Mouse (Mus musculus): ENCODE measurements around the gene Ankrd9. TPM values are rescaled to one million over a fixed set of nuclear protein-coding genes. Genes with fewer than 3 reads are reported as not detected.
A peak's percentile ranks its signal among the peaks of the same experiment; 100 is the strongest.

Gene Ankrd9
- polyA plus RNA-seq, 1 experiment = 206 TPM

DNA sequence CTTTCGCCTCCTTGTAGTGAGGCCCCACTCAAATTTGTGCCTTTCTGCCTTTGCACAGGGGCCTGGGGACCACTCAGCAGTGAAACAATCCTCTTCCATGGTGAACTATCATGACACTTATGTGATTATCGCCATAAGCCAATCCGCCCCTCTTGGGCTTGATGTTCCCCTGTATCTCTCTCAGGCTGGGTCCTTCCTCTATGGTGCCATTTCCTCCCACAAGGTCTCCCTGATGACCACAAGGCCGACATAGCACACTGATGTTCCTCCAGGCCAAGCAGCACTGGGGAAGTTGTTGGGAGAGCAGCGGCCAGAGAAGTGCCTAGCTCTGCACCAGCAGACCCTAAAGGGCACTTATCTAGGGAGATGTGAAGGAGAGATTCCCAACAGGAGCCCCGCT, 4.1 kb downstream of the Ankrd9 start:
- 85% methylated on average over 6 of the region's 6 CpGs for WGBS
- Histone ChIP-seq H3K36me3 (ENCODE audit: control insufficient read depth, insufficient read depth, low read length) (peaks cover 35% of the 10 kb centered on the region), H3K4me1 (ENCODE audit: control insufficient read depth, insufficient read depth, insufficient read length, low read length) (peaks cover 15% of the 10 kb centered on the region), H3K27me3 (ENCODE audit: control insufficient read depth, insufficient read depth, low read length) (no peaks in the 10 kb centered on the region), H3K27ac (ENCODE audit: insufficient read depth, low read depth, low read length) (no peak overlapping the region), H3K4me3 (ENCODE audit: low read depth, low read length) (no peak overlapping the region)
- TF ChIP-seq POLR2A (IDR thresholded peaks at IDR 0.05; ENCODE audit: low read depth, low read length) (no peak), CTCF (IDR thresholded peaks at IDR 0.05; ENCODE audit: extremely low read depth, insufficient read length, insufficient replicate concordance, low read depth, low read length) (no peak)

DNA sequence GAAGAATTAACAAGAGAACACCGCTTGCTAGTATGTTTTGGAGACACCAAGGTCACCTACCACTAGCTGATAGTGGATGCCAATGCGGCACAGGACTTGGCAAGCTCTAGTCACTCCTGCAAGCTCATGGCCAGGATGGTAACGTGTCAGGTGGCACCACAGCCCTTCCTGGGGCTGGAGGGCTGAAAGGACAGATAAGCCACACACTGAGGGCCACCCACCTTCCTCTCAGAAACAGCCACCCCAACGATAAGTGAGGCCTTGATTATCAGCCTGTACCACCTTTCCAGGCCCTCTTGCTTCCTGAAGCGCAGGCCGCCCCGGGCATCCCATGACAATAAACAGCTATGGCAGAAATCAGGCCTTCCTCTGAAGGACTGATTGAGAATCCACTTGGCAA, 4.5 kb downstream of the Ankrd9 start:
- Histone ChIP-seq H3K27me3 (ENCODE audit: control insufficient read depth, insufficient read depth, low read length) (no peaks in the 10 kb centered on the region), H3K4me3 (ENCODE audit: low read depth, low read length) (no peak overlapping the region), H3K27ac (ENCODE audit: insufficient read depth, low read depth, low read length) (no peak overlapping the region), H3K36me3 (ENCODE audit: control insufficient read depth, insufficient read depth, low read length) (peaks cover 37% of the 10 kb centered on the region), H3K4me1 (ENCODE audit: control insufficient read depth, insufficient read depth, insufficient read length, low read length) (peaks cover 15% of the 10 kb centered on the region)
- no peak for TF ChIP-seq CTCF (IDR thresholded peaks at IDR 0.05; ENCODE audit: extremely low read depth, insufficient read length, insufficient replicate concordance, low read depth, low read length)
- 84% methylated on average over 7 of the region's 7 CpGs for WGBS

DNA sequence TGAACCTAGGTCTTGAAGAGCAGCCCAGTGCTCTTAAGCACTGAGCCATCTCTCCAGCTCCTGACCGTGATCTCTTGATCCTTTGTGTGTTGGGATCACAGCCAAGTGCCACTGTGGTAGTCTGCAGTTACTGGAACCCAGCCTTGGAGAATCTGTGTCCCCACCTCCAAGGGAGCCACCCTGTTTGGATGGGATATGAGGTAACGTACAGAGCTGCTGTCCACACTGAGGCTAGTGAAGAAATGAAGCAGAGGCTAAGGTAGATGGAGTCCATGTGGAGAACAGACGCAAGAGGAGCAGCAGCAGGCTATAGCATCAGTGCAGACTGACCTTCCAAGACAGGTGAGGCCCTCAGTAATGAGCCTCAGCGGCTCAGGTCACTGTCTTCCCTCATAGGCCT, 5.0 kb downstream of the Ankrd9 start:
- H3K4me1 ChIP-seq (ENCODE audit: control insufficient read depth, insufficient read depth, insufficient read length, low read length) = peaks cover 15% of the 10 kb centered on the region
- H3K27ac ChIP-seq (ENCODE audit: insufficient read depth, low read depth, low read length) = no peak overlapping the region
- H3K36me3 ChIP-seq (ENCODE audit: control insufficient read depth, insufficient read depth, low read length) = peaks cover 40% of the 10 kb centered on the region
- 75% methylated on average over 4 of the region's 4 CpGs for WGBS
- TF ChIP-seq CTCF (IDR thresholded peaks at IDR 0.05; ENCODE audit: extremely low read depth, insufficient read length, insufficient replicate concordance, low read depth, low read length) (no peak), POLR2A (IDR thresholded peaks at IDR 0.05; ENCODE audit: low read depth, low read length) (no peak)
- H3K4me3 ChIP-seq (ENCODE audit: low read depth, low read length) = no peak overlapping the region
- no peaks in the 10 kb centered on the region for H3K27me3 ChIP-seq (ENCODE audit: control insufficient read depth, insufficient read depth, low read length)

DNA sequence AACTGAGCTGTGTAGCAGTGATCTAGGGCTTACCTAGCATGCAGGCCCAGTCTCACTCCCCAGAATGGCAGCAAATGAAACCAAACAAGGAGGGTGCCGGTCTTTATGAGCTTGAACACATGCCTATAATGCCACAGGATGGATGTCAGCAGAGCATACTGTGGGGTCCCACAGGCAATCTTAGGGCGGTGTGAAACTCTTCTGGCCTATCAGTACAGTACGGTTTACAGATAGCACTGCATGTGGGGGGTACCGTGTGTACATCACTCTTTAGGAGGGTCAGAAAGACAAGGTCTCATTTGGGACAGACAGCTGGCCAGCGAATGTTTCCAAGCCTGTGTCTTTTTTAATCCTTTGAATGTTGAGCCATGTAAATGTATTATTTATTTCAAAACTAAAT, 6.9 kb downstream of the Ankrd9 start:
- 95% methylated on average over 5 of the region's 5 CpGs for WGBS

DNA sequence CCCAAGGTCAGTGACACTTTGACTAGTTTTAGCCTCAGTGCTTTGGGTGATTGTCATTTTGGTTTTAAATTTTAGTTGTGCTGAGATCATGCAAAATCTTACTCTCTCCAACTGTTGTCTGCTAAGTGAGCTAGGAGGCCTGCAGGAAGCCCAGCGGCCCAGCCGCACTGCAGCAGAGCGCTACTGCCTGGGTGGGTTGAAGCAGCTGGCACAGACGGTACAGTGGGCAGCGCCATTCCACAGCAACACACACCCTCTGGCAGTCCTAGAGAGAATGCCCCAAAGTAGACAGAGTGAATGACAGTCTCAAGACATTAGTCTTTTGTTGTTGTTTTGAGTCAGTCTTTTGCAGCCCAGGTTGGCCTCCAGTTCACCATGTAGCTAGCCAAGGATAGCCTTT, 8.4 kb downstream of the Ankrd9 start:
- WGBS = 95% methylated on average over 5 of the region's 5 CpGs
- no peak overlapping the region for H3K4me3 ChIP-seq (ENCODE audit: low read depth, low read length)
- TF ChIP-seq POLR2A (IDR thresholded peaks at IDR 0.05; ENCODE audit: low read depth, low read length) (no peak), CTCF (IDR thresholded peaks at IDR 0.05; ENCODE audit: extremely low read depth, insufficient read length, insufficient replicate concordance, low read depth, low read length) (no peak)
- H3K27ac ChIP-seq (ENCODE audit: insufficient read depth, low read depth, low read length) = no peak overlapping the region
- H3K4me1 ChIP-seq (ENCODE audit: control insufficient read depth, insufficient read depth, insufficient read length, low read length) = peaks cover 8% of the 10 kb centered on the region; the same call in 1 of the 2 replicates
- no peaks in the 10 kb centered on the region for H3K27me3 ChIP-seq (ENCODE audit: control insufficient read depth, insufficient read depth, low read length)
- peaks cover 19% of the 10 kb centered on the region for H3K36me3 ChIP-seq (ENCODE audit: control insufficient read depth, insufficient read depth, low read length)

More for the DNA sequence above, 6.9 kb downstream of the Ankrd9 start:
- TF ChIP-seq CTCF (IDR thresholded peaks at IDR 0.05; ENCODE audit: extremely low read depth, insufficient read length, insufficient replicate concordance, low read depth, low read length) (no peak), POLR2A (IDR thresholded peaks at IDR 0.05; ENCODE audit: low read depth, low read length) (no peak)
- Histone ChIP-seq H3K4me1 (ENCODE audit: control insufficient read depth, insufficient read depth, insufficient read length, low read length) (peaks cover 17% of the 10 kb centered on the region), H3K4me3 (ENCODE audit: low read depth, low read length) (no peak overlapping the region), H3K27me3 (ENCODE audit: control insufficient read depth, insufficient read depth, low read length) (no peaks in the 10 kb centered on the region), H3K36me3 (ENCODE audit: control insufficient read depth, insufficient read depth, low read length) (peaks cover 35% of the 10 kb centered on the region), H3K27ac (ENCODE audit: insufficient read depth, low read depth, low read length) (no peak overlapping the region)

DNA sequence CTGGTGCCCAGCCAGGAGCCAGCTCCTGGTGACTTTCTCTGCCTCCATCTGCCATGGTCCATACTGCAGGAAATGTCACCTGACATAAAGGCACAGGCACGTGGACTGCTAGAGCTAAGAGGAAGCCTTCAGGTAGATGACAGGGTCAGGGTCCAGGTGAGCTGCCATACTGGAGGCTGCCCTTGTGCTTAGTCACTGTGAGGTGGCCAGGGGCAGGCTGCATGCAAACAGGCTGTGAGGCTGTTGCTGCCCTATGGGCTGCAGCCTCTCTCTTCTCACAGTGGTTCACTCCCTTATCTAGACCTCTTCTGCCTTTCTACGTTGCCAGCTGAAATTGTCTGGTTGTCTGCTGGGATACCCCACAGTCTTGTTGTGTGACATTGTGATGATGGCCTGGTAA, 11.7 kb downstream of the Ankrd9 start:
- peaks cover 5% of the 10 kb centered on the region; the same call in 1 of the 2 replicates for H3K4me1 ChIP-seq (ENCODE audit: control insufficient read depth, insufficient read depth, insufficient read length, low read length)
- no peaks in the 10 kb centered on the region for H3K27me3 ChIP-seq (ENCODE audit: control insufficient read depth, insufficient read depth, low read length)
- 61% methylated on average over 2 of the region's 2 CpGs for WGBS
- H3K27ac ChIP-seq (ENCODE audit: insufficient read depth, low read depth, low read length) = peak overlapping the region; percentile 33; the same call in 1 of the 2 replicates
- peaks cover 10% of the 10 kb centered on the region for H3K36me3 ChIP-seq (ENCODE audit: control insufficient read depth, insufficient read depth, low read length)
- TF ChIP-seq CTCF (IDR thresholded peaks at IDR 0.05; ENCODE audit: extremely low read depth, insufficient read length, insufficient replicate concordance, low read depth, low read length) (no peak), POLR2A (IDR thresholded peaks at IDR 0.05; ENCODE audit: low read depth, low read length) (no peak)
- no peak overlapping the region for H3K4me3 ChIP-seq (ENCODE audit: low read depth, low read length)

DNA sequence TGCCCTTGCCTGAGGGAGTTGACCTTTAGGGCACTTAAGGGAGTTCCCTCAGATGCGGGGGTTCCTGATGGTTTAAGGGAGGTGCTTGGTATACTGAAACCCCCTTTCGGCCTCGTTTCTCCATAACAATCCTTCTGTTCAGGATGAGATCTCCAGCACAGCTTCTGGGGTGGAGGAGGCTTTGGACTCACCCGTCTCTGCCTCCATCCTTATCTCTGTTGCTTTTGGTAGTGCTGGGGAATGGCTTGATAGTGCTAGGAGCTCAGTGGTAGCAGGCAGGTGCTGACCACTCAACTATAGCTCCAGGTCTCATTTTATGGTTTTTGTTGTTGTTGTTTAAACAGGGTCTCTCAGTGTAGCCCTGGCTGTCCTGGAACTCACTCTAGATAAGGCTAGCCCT, 12.8 kb downstream of the Ankrd9 start:
- Histone ChIP-seq H3K4me1 (ENCODE audit: control insufficient read depth, insufficient read depth, insufficient read length, low read length) (peaks cover 5% of the 10 kb centered on the region; the same call in 1 of the 2 replicates), H3K27ac (ENCODE audit: insufficient read depth, low read depth, low read length) (no peak overlapping the region), H3K36me3 (ENCODE audit: control insufficient read depth, insufficient read depth, low read length) (peaks cover 7% of the 10 kb centered on the region; the same call in 1 of the 2 replicates), H3K27me3 (ENCODE audit: control insufficient read depth, insufficient read depth, low read length) (no peaks in the 10 kb centered on the region), H3K4me3 (ENCODE audit: low read depth, low read length) (no peak overlapping the region)
- no peak for TF ChIP-seq CTCF (IDR thresholded peaks at IDR 0.05; ENCODE audit: extremely low read depth, insufficient read length, insufficient replicate concordance, low read depth, low read length)
- TF ChIP-seq POLR2A (IDR thresholded peaks at IDR 0.05; ENCODE audit: low read depth, low read length) = no peak
- WGBS = 88% methylated on average over 4 of the region's 4 CpGs

All from small intestine, adult 2 months (tissue).